Mouse (Mus musculus): ENCODE results near the gene Esrrb.

Gene Esrrb

DNA sequence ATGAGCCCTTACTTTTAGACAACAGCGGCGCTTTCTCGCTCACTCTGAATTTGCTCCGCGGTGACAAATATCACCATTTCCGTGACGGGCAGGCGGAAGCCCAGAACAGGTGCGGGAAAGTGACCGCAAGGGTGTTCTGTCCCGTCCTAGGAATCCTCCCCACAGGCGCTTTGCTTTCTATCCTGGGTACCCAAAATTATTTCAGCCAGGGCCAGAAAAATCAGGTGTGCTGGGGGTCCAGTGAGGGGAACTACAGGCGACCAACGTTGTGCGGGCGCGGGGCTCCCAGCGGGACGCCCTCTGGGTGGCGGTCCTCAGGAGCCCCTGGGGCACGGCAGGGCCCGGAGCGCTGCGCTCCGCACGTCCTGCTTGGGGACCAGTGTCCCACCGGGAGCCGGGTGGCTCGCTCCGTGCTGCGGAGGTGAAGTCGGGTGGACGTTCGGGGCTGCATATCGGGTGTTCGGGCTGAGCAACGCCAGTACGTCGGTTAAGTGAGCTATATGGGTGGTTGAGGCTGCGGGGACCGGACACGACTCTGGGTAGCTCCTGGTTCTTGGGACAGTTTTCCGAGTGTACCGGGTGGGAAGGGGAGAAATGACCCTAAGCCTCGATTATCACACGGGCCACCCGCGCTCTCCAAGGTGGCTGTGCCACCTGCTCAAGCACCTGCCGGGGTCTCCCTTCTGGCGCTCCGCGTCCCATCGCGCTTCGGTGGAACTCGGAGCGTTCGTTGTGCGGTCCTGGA, 61.4 kb downstream of the Esrrb start:
- no peak for DNase-seq (ENCODE audit: low spot score)

DNA sequence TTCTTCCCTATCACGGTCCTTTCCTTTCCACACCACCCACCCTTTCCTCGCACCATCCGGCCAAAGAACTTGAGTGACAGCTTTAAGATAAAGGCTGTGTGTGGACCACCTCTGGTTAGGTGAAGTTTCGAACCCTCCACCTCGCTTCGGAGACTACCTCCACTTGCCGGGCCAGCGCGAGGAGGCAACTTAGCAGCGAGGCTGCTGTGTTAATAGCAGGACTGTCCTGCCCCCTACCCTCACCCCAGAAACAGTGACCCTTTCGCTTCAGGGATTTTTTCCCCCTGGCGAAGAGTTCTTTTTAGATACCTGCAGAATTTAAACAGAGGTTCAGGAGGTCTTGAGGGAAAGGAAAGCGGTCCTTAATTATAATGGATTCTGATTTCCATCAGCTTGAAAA, 62.2 kb downstream of the Esrrb start:
- DNase-seq (ENCODE audit: low spot score): no peak

DNA sequence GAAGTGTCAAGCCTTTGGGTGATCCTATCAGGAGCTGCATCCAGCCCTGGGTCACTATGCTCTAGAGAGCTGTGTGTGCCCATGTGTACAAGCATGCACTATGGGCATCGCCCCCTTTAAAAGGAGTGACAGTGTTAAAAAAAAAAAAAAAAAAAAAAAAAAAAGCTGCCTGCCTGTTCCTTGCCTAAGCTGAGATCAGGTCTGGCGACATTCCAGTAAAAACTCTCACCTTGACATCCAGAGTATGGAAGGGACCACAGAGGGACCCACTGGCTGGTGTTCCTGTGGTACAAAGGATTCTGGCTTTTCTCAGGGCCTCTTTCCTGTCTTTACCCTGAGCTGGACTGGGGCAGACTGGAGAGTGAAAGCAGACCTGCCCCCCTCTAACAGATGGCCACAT, 66.7 kb downstream of the Esrrb start:
- no peak for DNase-seq (ENCODE audit: low spot score)

DNA sequence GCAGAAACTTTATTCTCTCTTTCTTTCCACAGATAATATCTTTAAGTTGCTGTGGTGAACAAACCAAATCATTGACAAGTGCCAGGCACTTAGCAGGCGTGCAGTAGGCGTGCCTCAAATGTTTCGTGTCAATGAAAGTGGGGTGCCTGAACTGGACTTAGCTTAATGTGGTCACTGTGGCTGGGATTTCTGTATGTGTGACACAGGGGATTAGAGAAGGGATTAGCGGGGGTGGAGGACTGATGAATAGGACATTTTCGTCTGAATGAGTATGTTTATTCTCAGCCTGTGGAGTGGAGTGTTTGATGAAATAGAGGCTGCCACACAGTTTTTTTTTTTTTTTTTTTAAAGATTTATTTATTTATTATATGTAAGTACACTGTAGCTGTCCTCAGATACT, 70.8 kb downstream of the Esrrb start:
- no peak for DNase-seq (ENCODE audit: low spot score)

DNA sequence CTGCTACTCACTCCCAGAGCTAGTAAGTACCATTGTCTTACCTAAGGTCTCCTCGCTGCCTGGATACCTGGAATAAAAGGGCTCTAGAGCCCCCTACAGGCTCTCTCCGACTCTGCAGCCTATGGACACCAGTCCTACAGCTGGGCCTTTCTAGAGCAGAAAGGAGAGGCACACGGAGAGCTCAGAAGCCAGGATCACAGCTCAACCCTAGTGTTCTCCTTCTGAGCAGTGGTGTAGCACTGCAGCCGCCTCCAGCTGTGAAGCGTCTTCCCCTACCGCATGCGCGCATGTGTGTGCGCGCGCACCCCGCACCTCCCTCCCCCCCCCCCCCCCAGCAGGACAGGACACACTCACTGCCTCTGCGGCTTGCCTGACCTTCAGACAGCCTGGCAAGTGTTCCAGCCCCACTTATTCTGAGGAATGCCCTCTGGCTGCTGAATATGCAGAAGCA, 72.5 kb downstream of the Esrrb start:
- DNase-seq (ENCODE audit: low spot score): no peak

DNA sequence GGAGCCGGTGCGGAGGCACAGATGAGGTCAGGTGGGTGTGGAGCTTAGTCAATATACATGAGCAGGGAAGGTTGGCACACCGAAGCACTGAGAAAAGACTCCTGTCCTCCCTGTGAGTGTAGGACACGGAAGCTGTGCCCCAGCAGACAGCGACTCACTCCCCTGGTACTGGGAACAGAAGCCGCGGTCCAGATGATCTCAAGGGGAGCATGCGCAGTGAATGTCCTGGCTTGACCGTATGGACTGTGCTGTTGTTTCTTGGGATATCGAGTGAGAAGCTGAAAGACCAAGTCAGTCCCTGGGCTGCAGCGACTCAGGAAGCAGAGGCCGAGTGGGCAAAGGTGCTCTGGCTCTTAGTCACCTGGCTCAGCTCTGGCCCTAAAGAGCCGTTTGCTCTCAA, 74.7 kb downstream of the Esrrb start:
- no peak for DNase-seq (ENCODE audit: low spot score)

DNA sequence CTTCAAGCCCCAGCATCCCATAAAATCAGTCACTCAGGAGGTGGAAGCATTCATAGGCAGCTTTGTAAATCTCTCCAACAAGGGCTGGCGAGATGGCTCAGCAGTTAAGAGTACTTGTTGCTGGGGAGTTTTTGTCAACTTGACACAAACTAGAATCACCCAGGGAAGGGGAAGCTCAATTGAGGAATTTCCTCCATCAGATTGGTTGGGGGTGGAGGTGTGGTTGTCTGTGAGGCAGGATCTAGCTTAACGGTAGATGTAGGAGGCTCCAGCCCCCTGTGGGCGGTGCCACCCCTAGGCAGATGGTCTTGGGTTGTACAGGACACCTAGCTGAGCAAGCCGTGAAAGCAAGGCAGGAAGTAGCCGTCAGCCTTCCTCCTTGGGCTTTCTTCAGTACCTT, 89.9 kb downstream of the Esrrb start:
- DNase-seq (ENCODE audit: low spot score): no peak

DNA sequence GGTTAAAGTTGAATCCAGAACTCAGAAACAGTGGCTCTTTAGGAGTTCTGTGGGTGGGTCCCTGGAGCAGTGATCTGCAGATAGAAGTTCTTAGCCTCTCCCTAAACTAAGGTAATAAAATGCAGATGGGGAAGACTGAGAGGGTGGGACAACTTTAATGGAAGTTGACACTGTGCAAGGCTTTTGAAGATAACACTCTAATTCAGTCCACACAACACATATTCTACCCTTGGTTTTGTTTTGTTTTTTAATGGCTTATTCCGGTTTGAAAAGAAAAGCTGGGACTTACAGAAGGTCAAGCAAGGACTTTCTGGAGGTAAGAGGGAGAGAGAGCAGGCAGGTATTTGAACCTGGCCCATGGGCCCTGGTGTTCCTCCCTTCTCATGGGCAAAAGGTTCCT, 94.1 kb downstream of the Esrrb start:
- DNase-seq (ENCODE audit: low spot score): no peak

DNA sequence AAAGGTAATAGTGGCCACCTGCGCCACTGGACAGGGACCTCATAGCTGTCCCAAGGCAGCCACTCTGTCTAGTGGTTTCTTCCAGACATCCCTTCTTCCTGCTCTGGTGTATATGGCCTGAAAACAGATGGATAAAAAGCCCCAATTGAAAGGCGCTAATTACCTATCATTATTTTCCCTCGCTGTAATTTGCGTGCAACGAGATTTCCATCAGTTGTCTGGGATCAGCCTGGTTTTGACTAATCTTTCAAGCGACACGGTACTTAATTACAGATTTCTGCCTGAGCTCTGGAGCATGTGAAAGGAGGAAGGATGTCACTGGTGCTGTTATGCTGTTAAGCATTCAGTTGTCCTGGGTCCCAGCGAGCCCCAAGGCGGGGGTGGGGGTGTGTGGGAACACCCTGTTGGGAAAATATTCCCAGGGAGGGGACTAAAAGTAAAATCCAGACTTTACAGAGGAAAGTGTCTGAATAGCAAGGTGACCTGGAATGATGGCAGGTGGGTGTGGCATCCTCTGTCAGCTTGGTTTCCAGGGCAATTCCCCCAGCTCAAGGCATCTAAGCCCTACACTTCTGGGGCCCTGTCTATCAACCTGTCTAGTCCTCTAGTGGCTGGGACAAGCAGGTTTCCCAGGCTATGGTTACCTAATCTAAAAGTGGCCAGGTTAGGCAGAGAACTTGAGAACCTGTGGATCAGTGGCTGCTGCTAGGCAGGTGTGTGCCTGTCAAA, 102.0 kb downstream of the Esrrb start:
- no peak for DNase-seq (ENCODE audit: low spot score)

DNA sequence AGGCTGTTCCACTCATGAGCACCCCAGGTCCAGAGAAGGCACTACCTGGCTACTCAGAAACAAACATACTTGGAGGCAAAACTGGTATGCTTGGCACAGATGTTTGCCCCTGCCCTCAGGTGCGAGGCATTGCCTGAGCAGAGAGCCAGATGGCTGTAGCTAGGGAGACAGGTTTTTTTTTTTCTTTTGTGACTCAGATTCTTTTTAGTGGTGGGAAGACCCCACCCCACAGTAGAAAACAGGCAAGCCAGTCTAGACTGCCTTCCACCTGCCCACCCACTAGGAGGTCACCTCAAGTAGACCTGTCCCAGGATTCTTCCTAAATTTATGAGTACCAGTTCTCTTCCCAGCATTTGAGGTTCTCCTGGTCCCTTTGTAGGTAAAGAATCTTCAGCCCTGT, 103.5 kb downstream of the Esrrb start:
- no peak for DNase-seq (ENCODE audit: low spot score)

DNA sequence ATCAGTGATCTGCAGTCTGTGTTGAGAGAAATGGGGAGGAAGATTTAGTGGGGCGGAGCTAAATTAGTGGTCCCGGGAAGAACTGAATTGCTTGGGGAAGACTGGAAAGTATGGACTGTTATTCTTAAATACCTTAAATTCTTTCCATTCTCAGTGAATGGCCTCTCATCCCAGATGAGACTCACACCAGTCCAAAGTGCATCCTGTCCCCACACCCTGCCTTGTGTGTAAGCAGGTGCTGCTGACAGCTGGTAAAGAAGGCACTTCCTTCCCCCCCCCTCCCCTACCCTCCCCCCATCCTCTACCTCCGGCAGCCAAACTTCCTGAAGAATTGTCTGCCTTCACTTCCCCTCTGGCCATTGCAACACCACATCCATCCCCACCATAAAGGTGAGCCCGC, 105.3 kb downstream of the Esrrb start:
- no peak for DNase-seq (ENCODE audit: low spot score)

DNA sequence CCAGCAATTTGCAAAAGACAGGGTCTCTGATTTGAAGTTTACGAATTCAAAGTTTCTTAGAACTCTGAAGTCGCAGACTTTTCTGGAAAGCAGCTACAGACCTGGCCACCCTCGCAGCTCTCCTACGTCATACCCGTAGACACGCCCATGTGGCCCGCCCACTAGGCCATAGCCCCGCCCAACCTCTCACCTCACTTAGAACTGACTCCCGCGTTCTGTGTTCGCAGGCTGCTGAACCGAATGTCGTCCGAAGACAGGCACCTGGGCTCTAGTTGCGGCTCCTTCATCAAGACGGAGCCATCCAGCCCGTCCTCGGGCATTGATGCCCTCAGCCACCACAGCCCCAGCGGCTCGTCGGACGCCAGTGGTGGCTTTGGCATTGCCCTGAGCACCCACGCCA, 109.0 kb downstream of the Esrrb start:
- no peak for DNase-seq (ENCODE audit: low spot score)

DNA sequence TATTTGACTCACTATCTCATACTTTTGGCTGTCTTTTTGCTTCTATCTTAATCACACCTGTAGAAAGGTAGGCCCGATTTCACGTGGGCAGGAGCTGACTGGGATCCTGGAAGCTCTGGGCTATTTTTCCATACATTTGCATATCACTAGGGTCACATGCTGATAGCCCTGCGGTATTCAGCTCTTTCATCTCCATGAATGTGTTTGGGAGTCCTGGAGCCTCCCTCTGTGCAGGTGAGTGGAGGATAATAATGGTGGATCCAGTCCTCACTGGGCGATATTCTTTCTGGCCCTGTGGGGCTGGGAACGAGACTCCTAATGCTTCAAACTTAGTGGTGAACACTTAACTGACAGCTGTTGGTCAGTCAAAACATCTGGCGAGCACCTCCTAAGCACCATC, 110.0 kb downstream of the Esrrb start:
- no peak for DNase-seq (ENCODE audit: low spot score)

DNA sequence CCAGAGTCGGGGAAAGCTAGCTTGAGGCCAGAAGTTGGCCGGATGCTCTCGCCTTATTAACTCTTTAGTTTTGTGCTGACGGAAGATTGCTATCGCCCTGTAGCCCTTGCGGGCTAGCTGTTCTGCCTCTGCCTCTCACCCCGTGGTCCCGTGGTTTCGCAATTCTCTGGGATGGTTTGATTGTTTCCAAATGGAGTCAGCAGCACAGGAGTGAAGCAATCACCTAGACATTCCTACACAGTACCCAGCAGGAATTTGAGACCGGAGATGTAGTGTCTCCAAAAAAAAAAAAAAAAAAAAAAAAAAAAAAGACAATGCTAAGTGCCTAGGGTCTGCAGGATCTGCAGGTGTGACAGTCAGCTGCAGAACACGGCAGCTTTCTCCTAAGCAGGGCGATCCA, 112.7 kb downstream of the Esrrb start:
- no peak for DNase-seq (ENCODE audit: low spot score)

DNA sequence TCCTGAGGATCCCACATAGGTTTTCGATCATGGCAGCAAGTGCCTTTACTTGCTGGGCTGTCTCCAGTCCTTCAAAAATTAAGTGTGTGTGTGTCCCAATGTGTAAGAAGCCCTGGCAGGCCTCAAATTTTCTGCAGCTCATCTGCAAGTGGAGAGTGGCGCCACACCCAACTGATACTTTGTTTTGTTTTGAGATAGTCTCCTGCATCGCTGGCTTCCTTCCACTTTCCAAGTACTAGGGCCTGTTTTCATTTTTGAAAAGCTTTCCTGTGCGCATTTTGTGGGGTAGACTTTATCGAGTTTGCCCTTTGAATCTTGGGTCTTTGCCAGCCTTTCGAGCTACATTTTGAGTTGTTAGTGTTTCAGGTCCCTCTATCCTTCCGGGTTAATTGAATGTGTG, 115.1 kb downstream of the Esrrb start:
- no peak for DNase-seq (ENCODE audit: low spot score)

DNA sequence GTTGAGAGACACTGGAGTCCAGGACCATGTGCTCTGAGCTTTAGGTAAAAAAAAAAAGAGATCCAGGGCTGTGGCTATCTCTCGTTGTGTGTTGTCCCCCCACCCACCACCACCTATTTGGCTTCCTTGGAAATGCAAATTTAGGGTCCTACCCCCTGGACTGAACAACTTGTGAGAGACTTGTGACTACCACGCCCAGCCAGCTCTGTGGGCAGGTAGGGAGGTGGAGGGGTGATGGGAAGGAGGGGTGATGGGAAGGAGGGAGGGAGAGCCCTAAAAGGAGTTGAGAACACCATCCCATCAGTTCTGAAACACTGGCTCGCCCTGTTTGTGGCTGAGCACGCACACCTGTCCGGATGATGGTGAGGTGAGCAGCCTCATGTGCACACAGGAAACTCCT, 118.0 kb downstream of the Esrrb start:
- DNase-seq (ENCODE audit: low spot score): no peak

DNA sequence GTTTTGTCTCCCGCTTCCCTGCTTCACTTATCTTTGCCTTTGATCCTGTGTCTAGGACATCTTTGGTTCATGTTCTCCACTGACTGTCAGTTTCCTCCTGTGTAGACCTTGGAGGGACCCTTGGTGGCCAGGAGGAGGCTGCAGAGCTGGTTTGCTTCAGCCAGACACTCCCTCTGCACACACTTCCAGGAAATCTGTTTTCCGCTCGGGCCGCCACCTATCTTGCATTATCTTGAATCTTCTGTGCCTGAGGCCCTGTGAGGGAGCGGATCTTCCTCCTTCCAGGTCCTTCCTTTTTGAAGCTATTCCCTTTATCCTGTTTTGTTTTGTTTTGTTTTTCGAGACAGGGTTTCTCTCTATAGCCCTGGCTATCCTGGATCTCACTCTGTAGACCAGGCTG, 121.1 kb downstream of the Esrrb start:
- no peak for DNase-seq (ENCODE audit: low spot score)

DNA sequence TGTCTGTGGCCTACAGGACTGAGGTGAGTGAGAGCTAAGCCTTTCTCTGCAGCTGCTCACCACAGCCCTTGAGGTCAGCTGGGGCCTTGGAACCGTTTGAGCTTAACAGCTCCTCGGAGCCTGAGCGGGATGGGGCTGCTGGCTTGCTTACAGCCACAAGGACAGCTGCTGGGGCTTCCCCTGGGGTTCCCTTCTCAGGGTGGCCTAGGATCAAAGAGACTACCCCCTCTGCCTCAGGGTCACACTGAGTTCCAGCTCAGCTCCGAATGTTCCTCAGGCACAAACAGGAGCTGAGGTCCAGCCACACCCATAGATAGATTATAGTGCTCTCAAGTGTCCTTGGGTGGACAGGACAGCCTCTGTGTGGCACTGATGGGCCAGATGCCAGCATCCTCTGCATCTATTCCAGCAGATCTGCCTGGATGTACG, 122.5 kb downstream of the Esrrb start:
- no peak for DNase-seq (ENCODE audit: low spot score)

DNA sequence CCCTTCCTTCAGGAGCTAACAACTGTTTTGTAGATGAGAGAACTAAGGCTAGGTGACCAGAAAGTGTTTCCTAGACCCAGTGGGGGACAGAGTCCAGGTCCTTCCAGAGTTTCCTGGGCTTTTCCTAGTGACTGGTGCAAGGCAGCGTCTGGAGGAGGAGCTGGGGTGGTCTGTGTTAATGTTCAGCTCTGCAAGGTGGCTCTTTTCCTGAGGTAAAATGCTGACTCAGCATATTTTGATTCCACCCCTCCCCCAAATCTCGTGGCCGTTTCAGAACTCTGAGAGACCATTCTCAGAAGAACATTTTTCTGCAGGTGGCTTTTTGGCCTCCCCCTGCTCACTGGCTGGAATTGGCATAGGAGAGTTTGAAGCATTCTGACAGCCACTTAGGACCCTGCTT, 127.1 kb downstream of the Esrrb start:
- no peak for DNase-seq (ENCODE audit: low spot score)

DNA sequence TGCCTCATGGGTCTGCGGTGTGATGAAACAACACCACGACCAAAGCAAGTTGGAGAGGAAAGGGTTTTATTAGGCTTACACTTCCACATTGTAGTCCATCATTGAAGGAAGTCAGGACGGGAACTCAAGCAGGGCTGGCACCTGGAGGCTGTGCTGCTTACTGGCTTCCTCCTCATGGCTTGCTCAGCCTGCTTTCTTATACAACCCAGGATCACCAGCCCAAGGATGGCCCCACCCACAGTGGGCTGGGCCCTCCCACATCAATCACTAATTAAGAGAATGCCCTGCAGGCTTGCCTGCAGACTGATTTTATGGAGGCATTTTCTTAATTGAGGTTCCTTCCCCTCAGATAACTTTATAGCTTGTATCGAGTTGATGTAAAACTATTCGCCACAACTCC, 129.1 kb downstream of the Esrrb start:
- no peak for DNase-seq (ENCODE audit: low spot score)

DNA sequence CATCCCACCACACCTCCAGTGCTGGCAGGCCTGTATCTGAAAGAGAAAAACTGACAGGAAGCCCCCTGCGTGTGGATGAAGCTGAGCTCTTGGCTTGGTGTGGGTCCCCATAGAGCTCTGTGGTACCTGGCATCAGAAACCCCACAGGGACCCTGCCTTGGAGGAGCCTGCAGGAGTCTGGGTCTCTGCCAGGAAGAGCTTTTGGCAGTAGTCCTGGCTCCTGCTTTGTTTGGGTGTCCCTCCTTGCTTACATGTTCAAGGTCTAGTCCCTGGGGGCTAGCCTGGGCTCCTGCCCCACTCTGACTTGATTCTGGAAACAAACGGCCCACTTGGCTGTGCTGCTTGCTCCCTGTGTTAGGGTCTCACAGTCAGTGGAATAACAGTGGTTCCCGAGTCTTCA, 130.6 kb downstream of the Esrrb start:
- DNase-seq (ENCODE audit: low spot score): no peak

DNA sequence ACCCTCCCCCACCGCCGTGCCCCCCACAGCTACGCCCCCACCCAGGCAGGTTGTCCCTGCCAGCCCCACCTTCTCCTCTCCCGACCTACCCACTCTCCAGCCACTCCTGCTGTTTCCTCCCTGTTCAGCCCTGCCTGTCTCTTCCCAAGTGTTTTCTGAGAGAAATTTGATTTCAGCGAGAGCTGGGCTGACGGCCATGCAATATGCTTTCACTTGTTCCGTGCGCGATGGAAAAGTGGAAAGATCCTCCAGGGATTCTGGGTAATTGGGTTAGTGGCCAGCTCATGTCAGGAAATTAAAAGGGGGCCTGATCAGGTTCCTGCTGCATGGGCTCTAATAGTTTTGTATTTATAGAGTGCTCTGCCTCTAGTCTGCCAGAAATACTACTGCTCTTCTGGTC, 131.9 kb downstream of the Esrrb start:
- no peak for DNase-seq (ENCODE audit: low spot score)

DNA sequence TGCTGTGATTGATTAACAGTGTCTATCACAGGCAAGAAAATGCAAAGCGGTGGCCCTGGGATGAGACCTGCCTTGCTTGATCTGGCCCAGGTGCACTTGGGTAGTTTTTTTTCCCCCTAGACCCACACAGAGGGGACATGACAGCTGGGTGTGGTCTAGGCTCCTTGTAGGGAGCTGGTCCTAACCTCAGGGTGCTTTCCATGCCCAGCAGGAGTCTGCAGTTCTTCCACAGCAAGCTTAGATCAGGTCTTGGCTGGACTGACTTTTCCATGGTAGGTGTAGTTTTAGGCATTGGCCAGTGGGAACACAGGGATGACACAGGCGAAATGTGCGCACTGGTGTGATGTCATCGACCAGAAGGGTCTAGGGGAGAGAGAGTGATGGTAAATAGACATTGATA, 136.2 kb downstream of the Esrrb start:
- DNase-seq (ENCODE audit: low spot score): no peak

DNA sequence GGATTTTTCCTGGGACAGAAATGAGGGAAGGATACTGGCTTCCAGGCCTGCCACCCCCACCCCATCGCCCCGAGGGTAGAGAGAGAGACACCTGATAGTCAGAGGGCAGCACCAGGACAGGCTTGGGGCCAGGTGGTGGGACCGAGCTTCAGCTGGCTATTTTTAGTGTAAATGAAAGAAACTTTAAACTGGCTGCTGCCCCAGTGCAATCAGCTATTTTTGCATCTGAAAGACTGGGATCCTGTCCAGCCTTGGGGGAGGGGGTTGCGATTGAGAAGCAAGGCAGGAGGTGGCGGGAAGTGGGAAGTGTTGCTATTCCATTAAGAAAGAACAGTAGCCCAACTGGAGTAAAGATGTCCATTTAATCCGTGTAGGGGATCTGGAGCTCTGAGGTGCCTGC, 137.8 kb downstream of the Esrrb start:
- DNase-seq (ENCODE audit: low spot score): no peak
